Mouse (Mus musculus) heart, embryonic 11.5 days (tissue): Measurements from ENCODE around the gene Mcemp1. TPM values are rescaled to one million over a fixed set of nuclear protein-coding genes. Genes with fewer than 3 reads are reported as not detected.

ENCODE experiments used
- polyA plus RNA-seq: library from polyadenylated mRNA; unstranded; fragments of >200 nt; fragmentation: Nextera tagmentation; extraction: Ambion mirVana; gene quantifications from 2 replicates; pipeline ENCODE4 v1.2.1, GENCODE M21; 2014

The Mcemp1 gene
- polyA plus RNA-seq, 1 experiment from 2014 or later = not detected

Other genes starting within 250 kb of the Mcemp1 start
- gene Pex11g, start 198.1 kb upstream of the Mcemp1 start, polyA plus RNA-seq = 2.7 and 3.1 TPM in 2 replicates
- gene Tex45, start 194.9 kb upstream of the Mcemp1 start, polyA plus RNA-seq = not detected in 2 replicates
- gene Zfp358, start 172.6 kb upstream of the Mcemp1 start, polyA plus RNA-seq = 11.5 and 19.7 TPM in 2 replicates
- 31.3 and 48.1 TPM in 2 replicates for gene Mcoln1, start 165.3 kb upstream of the Mcemp1 start, polyA plus RNA-seq
- 14.0 and 15.9 TPM in 2 replicates for gene Pnpla6, start 150.4 kb upstream of the Mcemp1 start, polyA plus RNA-seq
- gene C330021F23Rik, start 97.8 kb upstream of the Mcemp1 start, polyA plus RNA-seq = 3.9 and 5.1 TPM in 2 replicates
- gene Camsap3, start 78.5 kb upstream of the Mcemp1 start, polyA plus RNA-seq = 1.6 TPM in 2 replicates
- gene Xab2, start 44.4 kb upstream of the Mcemp1 start, polyA plus RNA-seq = 32.6 and 34.7 TPM in 2 replicates
- gene Pet100, start 44.2 kb upstream of the Mcemp1 start, polyA plus RNA-seq = 109 and 114 TPM in 2 replicates
- gene Pcp2, start 40.2 kb upstream of the Mcemp1 start, polyA plus RNA-seq = 0.11 TPM in 1 of 2 replicates, not detected in the other
- gene Stxbp2, start 34.8 kb upstream of the Mcemp1 start, polyA plus RNA-seq = 57.7 and 60.2 TPM in 2 replicates
- gene Retn, start 10.0 kb upstream of the Mcemp1 start, polyA plus RNA-seq = not detected in 2 replicates
- gene Fcor, start 6.6 kb downstream of the Mcemp1 start, polyA plus RNA-seq = 9.4 and 12.2 TPM in 2 replicates
- 26.3 and 33.2 TPM in 2 replicates for gene Trappc5, start 10.5 kb downstream of the Mcemp1 start, polyA plus RNA-seq
- 0.13 and 0.14 TPM in 2 replicates for gene Fcer2a, start 28.4 kb downstream of the Mcemp1 start, polyA plus RNA-seq
- 4.1 and 4.6 TPM in 2 replicates for gene Clec4g, start 54.9 kb downstream of the Mcemp1 start, polyA plus RNA-seq
- not detected in 2 replicates for gene Cd209a, start 83.2 kb downstream of the Mcemp1 start, polyA plus RNA-seq
- gene Cd209e, start 188.6 kb downstream of the Mcemp1 start, polyA plus RNA-seq = not detected in 2 replicates
- gene Cd209d, start 212.8 kb downstream of the Mcemp1 start, polyA plus RNA-seq = not detected in 2 replicates